Mouse (Mus musculus) natural killer cell, adult 2 months (primary cell): ENCODE data around the gene Mybpc1.

Experiments
- DNase-seq, 2 experiments: peaks; one replicate each; pipeline ENCODE4 v3.0.0; 2022; ENCODE audit warnings: low spot score in 2 of 2

The Mybpc1 gene

DNA sequence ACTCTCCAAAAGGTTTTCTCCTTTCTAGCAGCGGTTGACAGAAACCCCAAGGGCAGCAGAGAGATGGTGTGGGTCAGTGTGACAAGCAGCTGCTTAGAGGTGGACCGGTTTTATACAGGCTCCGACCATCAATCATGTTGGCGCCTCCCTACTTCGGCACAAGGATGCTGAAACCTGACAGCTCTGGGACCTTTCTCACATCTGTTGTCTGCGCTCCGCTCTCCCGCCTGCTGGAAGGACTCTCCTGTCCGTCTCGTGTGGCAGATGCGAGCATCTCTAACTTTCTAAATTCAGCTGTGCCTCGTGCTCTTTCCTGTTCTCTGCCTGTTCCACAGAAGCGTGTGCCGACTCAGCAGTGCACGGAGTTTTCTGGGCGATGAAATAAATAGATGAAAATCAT lies at the start of gene Mybpc1:
Gene Mybpc1 (minus strand): TSS at position 210 of the 400 bp plus-strand sequence.
- no peak for DNase-seq

GRCm38 (mm10) chr10:88645448-88645847 lies 40.5 kb upstream of the Mybpc1 start:
- DNase-seq, result no peak

- no peak for DNase-seq
These were observed 26.5 kb upstream of the Mybpc1 start for GRCm38 (mm10) chr10:88631330-88631953.

- DNase-seq, result no peak
These were observed 25.8 kb upstream of the Mybpc1 start for GRCm38 (mm10) chr10:88630663-88631329.

- no peak for DNase-seq
These were observed 22.1 kb upstream of the Mybpc1 start for GRCm38 (mm10) chr10:88627052-88627451.

- DNase-seq, result no peak
These were observed 21.2 kb upstream of the Mybpc1 start for GRCm38 (mm10) chr10:88626176-88626575.

- no peak for DNase-seq
These were observed 19.3 kb upstream of the Mybpc1 start for GRCm38 (mm10) chr10:88624300-88624699.

- DNase-seq, result no peak
These were observed 17.7 kb upstream of the Mybpc1 start for GRCm38 (mm10) chr10:88622624-88623023.

DNA sequence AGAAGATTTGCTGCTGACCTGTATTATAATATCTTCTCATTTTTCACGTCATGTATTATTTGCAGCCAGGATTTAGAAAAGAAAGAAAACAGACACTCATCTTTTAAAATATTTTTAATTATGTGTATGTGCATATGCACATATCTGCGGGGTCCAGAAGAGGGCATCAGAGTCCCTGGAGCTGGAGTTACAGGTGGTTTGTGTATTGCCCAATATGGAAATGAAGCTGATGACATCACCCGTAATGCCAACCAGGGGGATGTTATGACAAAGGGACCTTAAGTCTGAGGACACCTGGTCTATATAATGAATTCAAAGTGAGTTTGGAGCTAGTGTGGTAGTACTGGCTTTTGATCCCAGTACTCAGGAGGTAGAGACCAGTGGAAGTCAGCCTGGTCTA lies 15.9 kb upstream of the Mybpc1 start:
- no peak for DNase-seq

DNA sequence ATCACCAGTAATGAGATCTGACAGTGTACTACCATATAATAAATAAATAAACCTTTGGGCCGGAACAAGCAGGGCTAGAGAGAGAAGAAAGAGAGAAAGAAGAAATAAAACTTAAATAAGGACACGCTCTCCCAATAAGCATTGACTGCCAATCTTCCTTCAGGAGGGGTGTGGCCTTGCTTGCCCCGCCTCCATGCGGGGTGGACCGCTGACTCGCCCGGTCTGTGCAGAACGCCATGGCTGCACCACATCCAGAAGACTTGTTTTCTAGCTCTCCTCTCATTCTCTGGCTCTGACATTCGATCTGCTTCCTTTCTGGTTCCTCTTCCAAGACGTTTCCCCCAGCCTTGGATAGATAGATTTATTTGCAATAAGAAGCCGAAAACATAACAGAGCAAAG lies 8.1 kb upstream of the Mybpc1 start:
- DNase-seq, result no peak

DNA sequence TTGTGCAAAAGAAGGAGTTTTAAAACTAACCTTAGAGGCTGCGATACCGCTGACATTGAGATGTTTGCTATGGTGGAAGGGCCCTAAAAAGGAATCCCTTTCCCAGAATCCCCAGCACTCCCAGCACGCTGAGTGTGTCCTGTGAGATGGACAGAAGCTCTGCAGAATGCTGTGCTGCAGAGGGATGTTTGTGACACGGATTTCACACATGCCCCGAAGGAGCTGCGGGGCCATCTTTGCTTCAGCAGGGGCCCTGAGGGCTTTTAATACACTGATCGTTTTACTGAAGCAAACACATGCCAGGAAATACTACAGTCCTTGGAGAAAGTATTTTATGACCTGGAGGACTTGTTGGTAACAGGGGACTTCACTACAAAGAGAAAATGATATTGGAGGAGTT lies 1.7 kb upstream of the Mybpc1 start:
- DNase-seq, result no peak

- DNase-seq, result no peak
These were observed 1.1 kb upstream of the Mybpc1 start for GRCm38 (mm10) chr10:88606065-88606464.

GRCm38 (mm10) chr10:88603773-88604172 lies 1.2 kb downstream of the Mybpc1 start:
- no peak for DNase-seq

- DNase-seq, result no peak
These were observed 1.7 kb downstream of the Mybpc1 start for GRCm38 (mm10) chr10:88603256-88603655.

DNA sequence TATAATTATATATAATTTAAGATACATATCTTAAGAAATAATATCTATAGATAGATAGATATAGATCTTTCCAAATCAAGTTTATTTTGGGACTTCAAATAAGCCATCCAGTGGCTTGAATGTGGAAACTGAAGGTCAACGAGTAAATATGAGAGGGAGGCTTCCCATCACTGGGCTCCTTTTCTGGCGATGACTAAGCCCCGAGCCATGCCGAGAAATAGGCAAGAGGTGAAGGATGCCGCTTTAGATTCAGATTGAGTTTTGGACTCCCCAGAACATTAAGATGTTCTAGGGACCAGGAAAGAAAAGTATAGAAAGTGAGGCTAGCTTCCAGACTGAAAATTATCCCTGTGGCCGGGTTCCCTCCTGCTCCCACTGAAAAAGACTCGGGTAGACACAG lies 4.4 kb downstream of the Mybpc1 start:
- no peak for DNase-seq

DNA sequence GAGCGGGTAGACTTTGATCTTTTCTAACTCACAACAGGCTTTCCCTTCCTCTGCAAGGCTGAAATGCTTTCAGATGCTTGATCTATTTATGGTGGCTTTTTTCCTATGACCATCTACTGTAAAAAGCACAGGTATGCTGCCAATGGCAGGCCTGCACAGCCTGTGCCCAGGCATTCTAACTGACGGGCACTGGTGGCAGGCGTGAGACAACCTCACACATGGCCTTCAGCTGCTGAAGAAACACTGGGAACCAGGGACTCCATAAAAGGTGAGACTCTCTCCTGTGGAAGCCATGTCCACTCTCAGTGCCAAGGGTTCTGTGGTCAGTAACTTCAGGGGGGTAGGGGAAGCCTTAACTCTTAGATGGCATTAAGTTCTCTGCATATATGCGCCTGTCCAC lies 12.6 kb downstream of the Mybpc1 start:
- DNase-seq, result no peak

DNA sequence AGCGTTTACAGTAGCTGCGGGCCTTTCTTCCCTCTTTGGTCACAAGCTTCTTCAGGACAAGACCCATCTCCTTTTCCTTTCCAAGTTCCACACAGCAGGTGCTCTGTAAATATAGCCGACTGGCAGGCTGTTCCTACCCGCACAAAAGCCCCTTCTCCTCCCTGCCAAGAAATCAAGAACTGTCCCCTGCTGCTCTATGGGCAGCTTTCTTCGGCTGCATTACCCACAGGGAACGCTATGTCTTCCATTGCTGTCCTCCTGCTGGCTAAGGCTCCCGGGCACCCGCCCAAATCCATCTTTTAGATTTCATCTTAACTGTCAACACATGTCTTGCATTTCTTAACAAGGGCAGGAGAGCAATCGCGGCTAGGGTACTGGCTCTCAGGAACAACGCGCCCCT lies 13.9 kb downstream of the Mybpc1 start:
- DNase-seq, result no peak

GRCm38 (mm10) chr10:88584469-88584868 lies 20.5 kb downstream of the Mybpc1 start:
- DNase-seq, result peak; percentile 46 to 61

- no peak for DNase-seq
These were observed 24.2 kb downstream of the Mybpc1 start for GRCm38 (mm10) chr10:88580786-88581185.

DNA sequence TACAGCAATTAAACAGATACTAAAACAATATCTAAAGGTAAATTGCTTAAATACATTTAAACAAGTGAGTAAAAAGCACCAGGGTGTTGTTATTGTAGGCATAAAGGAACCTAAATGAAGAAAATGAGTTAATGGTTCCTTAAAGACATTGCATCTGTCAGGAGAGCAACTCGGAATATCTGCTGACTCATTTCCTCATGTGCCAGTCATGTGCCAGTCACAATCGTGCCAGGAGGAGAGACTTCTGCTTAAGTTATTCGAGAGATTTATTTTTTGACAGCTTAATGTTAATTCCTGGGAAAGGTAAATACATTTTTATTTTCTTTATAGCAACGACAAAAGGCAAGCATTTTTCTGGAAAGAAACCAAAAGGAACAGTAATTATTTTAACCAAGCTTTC lies 26.3 kb downstream of the Mybpc1 start:
- DNase-seq, result no peak

DNA sequence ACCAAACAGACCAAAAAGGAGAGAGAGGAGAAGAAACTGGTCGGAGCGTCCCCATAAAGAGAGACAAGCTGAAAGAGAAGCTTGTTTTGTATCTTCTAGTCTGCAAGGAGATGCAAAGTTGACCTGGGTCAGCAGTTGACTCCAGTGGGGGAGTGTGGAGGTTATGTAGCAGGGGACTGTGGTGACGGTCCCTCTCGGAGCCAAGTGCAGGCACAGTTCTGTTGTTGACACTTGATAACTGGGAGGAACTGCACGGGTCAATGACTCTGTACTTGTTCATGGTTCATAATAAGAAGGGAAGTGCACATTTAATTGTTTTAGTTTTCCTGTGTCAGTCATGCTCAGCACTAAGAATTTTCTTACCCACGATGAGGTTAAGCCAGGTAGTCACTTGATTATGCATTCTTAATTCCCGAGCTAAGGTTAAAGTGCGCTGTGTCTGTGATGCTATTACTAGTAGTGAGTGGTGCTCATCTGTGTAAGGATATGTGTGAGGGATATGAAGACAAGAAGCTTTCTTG lies 30.8 kb downstream of the Mybpc1 start:
- DNase-seq, result no peak

- DNase-seq, result no peak
These were observed 32.8 kb downstream of the Mybpc1 start for GRCm38 (mm10) chr10:88572123-88572522.

DNA sequence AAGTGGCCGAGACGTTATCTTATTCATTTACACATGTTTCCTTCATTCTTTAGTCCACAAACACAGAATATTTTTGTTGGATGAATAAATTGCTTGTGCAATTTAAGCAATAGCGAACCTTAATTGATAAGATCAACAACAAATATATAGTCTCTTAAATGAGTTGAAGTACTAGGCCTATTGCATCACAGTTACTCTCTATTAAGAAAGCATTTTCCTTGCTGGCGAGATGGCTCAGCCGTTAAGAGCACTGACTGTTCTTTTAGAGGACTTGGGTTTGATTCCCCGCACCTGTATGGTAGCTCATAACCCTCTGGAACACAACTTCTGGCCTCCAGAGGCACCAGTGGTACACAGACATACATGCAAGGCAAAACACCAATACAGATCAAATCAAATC lies 47.9 kb downstream of the Mybpc1 start:
- DNase-seq, result no peak

DNA sequence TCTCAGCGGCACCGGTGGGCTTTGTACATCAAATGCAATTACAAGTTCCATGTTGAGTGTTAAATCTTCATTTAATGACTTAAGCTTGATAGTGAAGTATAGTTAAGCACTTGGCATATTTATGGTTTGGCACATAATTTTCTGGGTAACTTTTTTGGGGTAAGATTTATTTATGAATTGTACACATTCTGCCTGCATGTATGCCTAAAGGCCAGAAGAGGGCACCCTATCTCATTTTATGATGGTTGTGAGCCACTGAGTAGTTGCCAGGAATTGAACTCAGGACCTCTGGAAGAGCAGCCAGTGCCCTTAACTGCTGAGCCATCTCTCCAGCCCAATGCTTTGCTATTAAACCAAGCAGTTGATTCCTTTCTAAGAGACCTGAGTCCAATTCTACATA lies 52.2 kb downstream of the Mybpc1 start:
- DNase-seq, result no peak
